Mouse (Mus musculus) G1E (cell line): ENCODE measurements around the gene Elovl6.

ENCODE experiments used
- CTCF ChIP-seq: IDR thresholded peaks from 2 replicates; pipeline ENCODE4 v1.5.1; 2012; ENCODE audit warnings: low read depth, low read length, inconsistent platforms, mixed read lengths
- GATA1 ChIP-seq: IDR thresholded peaks from 2 replicates; pipeline ENCODE4 v1.6.1; 2012; ENCODE audit warnings: borderline replicate concordance, low read length, inconsistent platforms, mixed read lengths
- GATA2 ChIP-seq: IDR thresholded peaks from 2 replicates; pipeline ENCODE4 v1.6.1; 2012; ENCODE audit warnings: low read depth, low read length, inconsistent platforms, borderline replicate concordance
- POLR2AphosphoS5 ChIP-seq: IDR thresholded peaks from 2 replicates; pipeline ENCODE4 v1.6.1; 2012; ENCODE audit warnings: low read depth, low read length, inconsistent platforms; ENCODE audit not compliant: insufficient replicate concordance
- TAL1 ChIP-seq: conservative IDR thresholded peaks from 2 replicates; pipeline ENCODE4 v1.6.1; 2012; ENCODE audit warnings: low read depth, low read length, inconsistent platforms, mixed read lengths

DNA sequence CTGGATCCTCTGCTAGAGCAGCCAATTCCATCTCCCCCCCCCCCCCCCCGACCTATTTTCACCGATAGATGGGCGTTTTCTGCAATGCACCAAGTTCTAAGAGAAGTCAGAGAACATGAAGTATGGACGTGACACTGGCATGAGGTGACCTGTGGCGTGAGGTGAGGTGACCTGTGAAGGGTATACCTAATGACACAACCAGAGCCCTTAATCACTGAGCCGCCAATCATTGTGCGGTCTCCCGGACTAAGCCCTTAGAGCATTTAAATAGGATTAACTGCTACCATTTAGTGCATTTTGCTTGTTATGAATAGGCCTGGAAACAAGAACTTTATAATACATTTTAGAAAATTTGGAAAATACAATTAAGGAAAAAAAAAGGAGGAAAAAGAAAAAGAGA is 16.6 kb downstream of the Elovl6 start:
- TF ChIP-seq CTCF: no peak
- no peak for TF ChIP-seq GATA1
- TF ChIP-seq POLR2AphosphoS5: no peak
- no peak for TF ChIP-seq TAL1
- no peak for TF ChIP-seq GATA2
